Mouse (Mus musculus) intestine, postnatal 0 days (tissue): ENCODE results near the gene Rgs12. TPM values are rescaled to one million over a fixed set of nuclear protein-coding genes. Genes with fewer than 3 reads are reported as not detected.

ENCODE experiments used
- ATAC-seq: fragments of 200-750 bp; cut with Nextera tagmentation; 2 replicates; pipeline ENCODE4 v1.8.0; 2017; ENCODE audit warnings: mild to moderate bottlenecking, moderate TSS enrichment, moderate library complexity
- H3K27ac ChIP-seq: fragments of 300-500 bp; sonication (generic); 2 replicates; pipeline ENCODE4 v1.5.1; 2014; ENCODE audit warnings: mild to moderate bottlenecking, low read depth, low read length, moderate library complexity
- H3K27me3 ChIP-seq: fragments of 300-500 bp; sonication (generic); replicated peaks from 2 replicates; pipeline ENCODE4 v1.6.1; 2014; ENCODE audit warnings: low read length, mixed read lengths; ENCODE audit not compliant: control insufficient read depth, insufficient read depth
- H3K36me3 ChIP-seq: fragments of 300-500 bp; sonication (generic); 2 replicates; pipeline ENCODE4 v1.6.1; 2014; ENCODE audit warnings: mild to moderate bottlenecking, moderate library complexity; ENCODE audit not compliant: control insufficient read depth, insufficient read depth
- H3K4me1 ChIP-seq: fragments of 300-500 bp; sonication (generic); replicated peaks from 2 replicates; pipeline ENCODE4 v1.6.1; 2014; ENCODE audit warnings: antibody characterized with exemption, low read length, mixed read lengths; ENCODE audit not compliant: control insufficient read depth, insufficient read depth
- H3K4me2 ChIP-seq: fragments of 300-500 bp; sonication (generic); replicated peaks from 2 replicates; pipeline ENCODE4 v1.6.1; 2014; ENCODE audit warnings: low read depth, mild to moderate bottlenecking, moderate library complexity
- H3K4me3 ChIP-seq: fragments of 300-500 bp; sonication (generic); 2 replicates; pipeline ENCODE4 v1.5.1; 2014; ENCODE audit warnings: low read depth, low read length
- H3K9ac ChIP-seq: fragments of 300-500 bp; sonication (generic); 2 replicates; pipeline ENCODE4 v1.6.1; 2014; ENCODE audit warnings: mild to moderate bottlenecking, low read depth, low read length
- H3K9me3 ChIP-seq: fragments of 300-500 bp; sonication (generic); 2 replicates; pipeline ENCODE4 v1.6.1; 2016; ENCODE audit warnings: mixed run types; ENCODE audit not compliant: control insufficient read depth
- CTCF ChIP-seq: sonication (generic); IDR thresholded peaks from 2 replicates; pipeline ENCODE4 v1.5.1; 2016; ENCODE audit warnings: low read depth, mild to moderate bottlenecking, control low read depth, antibody characterized with exemption, moderate library complexity
- WGBS: fragments of 180-500 bp; shearing (Covaris S2); extraction: QIAGEN DNeasy Blood & Tissue Kit; methylation state at CpG from one replicate; pipeline ENCODE4 v1.1.7; 2014; 5-methylcytosine and 5-hydroxymethylcytosine counted together
- polyA plus RNA-seq: library from polyadenylated mRNA; unstranded; fragments of >200 nt; fragmentation: Nextera tagmentation; extraction: Ambion mirVana; gene quantifications from 2 replicates; pipeline ENCODE4 v1.2.1, GENCODE M21; 2015

The Rgs12 gene
- polyA plus RNA-seq, 1 experiment from 2014 or later, result 4.1 TPM

GRCm38 (mm10) chr5:34955630-34956029, 6.4 kb downstream of the Rgs12 start:
- Histone ChIP-seq H3K9ac (no peak overlapping the region), H3K4me3 (no peak overlapping the region), H3K9me3 (no peaks in the 10 kb centered on the region), H3K27me3 (no peaks in the 10 kb centered on the region), H3K4me2 (no peak overlapping the region), H3K4me1 (no peaks in the 10 kb centered on the region), H3K27ac (no peak overlapping the region), H3K36me3 (no peaks in the 10 kb centered on the region)
- no peak for TF ChIP-seq CTCF
- no peak for ATAC-seq
- WGBS, result 56% methylated on average over 5 of the region's 5 CpGs

- TF ChIP-seq CTCF, result no peak
- no peak overlapping the region for H3K4me2 ChIP-seq
- H3K4me3 ChIP-seq, result no peak overlapping the region
- H3K9me3 ChIP-seq, result no peaks in the 10 kb centered on the region
- no peak for ATAC-seq
- no peaks in the 10 kb centered on the region for H3K4me1 ChIP-seq
- 82% methylated on average over 7 of the region's 7 CpGs for WGBS
- H3K36me3 ChIP-seq, result no peaks in the 10 kb centered on the region
- H3K27me3 ChIP-seq, result no peaks in the 10 kb centered on the region
- no peak overlapping the region for H3K27ac ChIP-seq
- no peak overlapping the region for H3K9ac ChIP-seq
Measured at GRCm38 (mm10) chr5:34956151-34956550, 6.9 kb downstream of the Rgs12 start.

DNA sequence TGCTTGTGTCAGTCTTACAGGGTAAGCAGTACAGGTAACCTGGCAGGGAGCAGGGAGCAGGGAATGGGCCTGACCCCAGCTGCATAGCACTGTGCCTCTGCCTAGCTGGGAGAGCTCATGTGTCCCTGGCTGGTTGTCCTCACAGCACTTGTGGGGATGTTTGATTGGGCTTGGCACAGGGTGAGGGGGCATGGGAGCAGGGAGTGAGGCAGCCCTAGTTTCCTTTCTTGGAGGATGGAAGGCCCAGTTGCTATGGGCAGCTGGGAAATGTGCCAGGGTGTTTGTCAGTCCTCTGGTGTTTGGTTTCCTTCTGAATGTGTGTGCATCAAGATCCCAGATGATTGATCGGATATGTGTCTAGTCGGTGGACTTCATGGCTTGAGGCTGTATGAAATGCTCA, 7.8 kb downstream of the Rgs12 start:
- ATAC-seq, result no peak
- Histone ChIP-seq H3K9ac (no peak overlapping the region), H3K36me3 (no peaks in the 10 kb centered on the region; the same call in 1 of the 2 replicates), H3K4me3 (no peak overlapping the region), H3K27me3 (no peaks in the 10 kb centered on the region), H3K9me3 (no peaks in the 10 kb centered on the region), H3K27ac (no peak overlapping the region), H3K4me1 (no peaks in the 10 kb centered on the region), H3K4me2 (no peak overlapping the region)
- TF ChIP-seq CTCF, result no peak
- WGBS, result 66% methylated on average over 2 of the region's 2 CpGs

GRCm38 (mm10) chr5:34960021-34960420, 10.8 kb downstream of the Rgs12 start:
- no peaks in the 10 kb centered on the region for H3K9me3 ChIP-seq
- no peak for ATAC-seq
- no peak overlapping the region for H3K27ac ChIP-seq
- no peaks in the 10 kb centered on the region for H3K4me1 ChIP-seq
- no peak overlapping the region for H3K4me3 ChIP-seq
- H3K9ac ChIP-seq, result no peak overlapping the region
- H3K27me3 ChIP-seq, result no peaks in the 10 kb centered on the region
- TF ChIP-seq CTCF, result no peak
- H3K4me2 ChIP-seq, result no peak overlapping the region
- 65% methylated on average over 1 of the region's 1 CpGs for WGBS
- peaks cover 3% of the 10 kb centered on the region for H3K36me3 ChIP-seq

GRCm38 (mm10) chr5:34965531-34965930, 16.3 kb downstream of the Rgs12 start:
- 95% methylated on average over 12 of the region's 12 CpGs for WGBS
- no peaks in the 10 kb centered on the region for H3K4me1 ChIP-seq
- no peak overlapping the region for H3K9ac ChIP-seq
- no peak overlapping the region for H3K4me2 ChIP-seq
- no peak overlapping the region for H3K27ac ChIP-seq
- peaks cover 10% of the 10 kb centered on the region for H3K36me3 ChIP-seq
- no peaks in the 10 kb centered on the region for H3K27me3 ChIP-seq
- H3K4me3 ChIP-seq, result no peak overlapping the region
- no peak for TF ChIP-seq CTCF
- no peaks in the 10 kb centered on the region for H3K9me3 ChIP-seq
- ATAC-seq, result no peak

- peaks cover 10% of the 10 kb centered on the region for H3K36me3 ChIP-seq
- H3K4me3 ChIP-seq, result no peak overlapping the region
- no peaks in the 10 kb centered on the region for H3K4me1 ChIP-seq
- TF ChIP-seq CTCF, result no peak
- no peaks in the 10 kb centered on the region for H3K27me3 ChIP-seq
- no peak for ATAC-seq
- H3K9ac ChIP-seq, result no peak overlapping the region
- H3K27ac ChIP-seq, result no peak overlapping the region
- H3K9me3 ChIP-seq, result no peaks in the 10 kb centered on the region
- 80% methylated on average over 5 of the region's 5 CpGs for WGBS
- H3K4me2 ChIP-seq, result no peak overlapping the region
Measured at GRCm38 (mm10) chr5:34968386-34968785, 19.1 kb downstream of the Rgs12 start.

GRCm38 (mm10) chr5:34972471-34972870, 23.2 kb downstream of the Rgs12 start:
- 78% methylated on average over 3 of the region's 3 CpGs for WGBS
- H3K9ac ChIP-seq, result no peak overlapping the region
- no peak overlapping the region for H3K4me2 ChIP-seq
- no peaks in the 10 kb centered on the region for H3K9me3 ChIP-seq
- TF ChIP-seq CTCF, result no peak
- ATAC-seq, result no peak
- H3K27me3 ChIP-seq, result peaks cover 10% of the 10 kb centered on the region; the same call in 1 of the 2 replicates
- no peak overlapping the region for H3K4me3 ChIP-seq
- no peak overlapping the region for H3K27ac ChIP-seq
- peaks cover 4% of the 10 kb centered on the region; the same call in 1 of the 2 replicates for H3K36me3 ChIP-seq
- H3K4me1 ChIP-seq, result no peaks in the 10 kb centered on the region
